Mouse (Mus musculus): ENCODE results near the gene Traf7. TPM values are rescaled to one million over a fixed set of nuclear protein-coding genes. Genes with fewer than 3 reads are reported as not detected.

Traf7 gene
- 118 and 121 TPM in 2 replicates for total RNA-seq (2012; rRNA removed)
- 100 to 1,000 TPM in 1 of 2 experiments, not detected in 1; 261 TPM for polyA plus RNA-seq (2012; ENCODE audit: insufficient read depth in 1 of 2, insufficient read length in 2 of 2, low read depth in 1 of 2, low replicate concordance in 2 of 2, missing spikeins in 1 of 2)

- H3K79me2 ChIP-seq (ENCODE audit: control insufficient read depth, insufficient read depth, low read length, poor library complexity) = peaks cover 46% of the 10 kb centered on the region
- no peaks in the 10 kb centered on the region for H3K27me3 ChIP-seq (ENCODE audit: control insufficient read depth in 1 of 2, insufficient read depth in 2 of 2, low read length in 2 of 2)
- peaks cover 0 to 10% of the 10 kb centered on the region in 2 experiments; a peak in 3 of 4 replicates for H3K36me3 ChIP-seq (ENCODE audit: control insufficient read depth in 1 of 2, insufficient read depth in 2 of 2, low read length in 2 of 2)
- H3K9me3 ChIP-seq (replicated peaks; ENCODE audit: insufficient read depth, low read length) = no peaks in the 10 kb centered on the region
- peak within 1 kb of the TSS; percentile 77 to 78 for H3K4me3 ChIP-seq (ENCODE audit: control insufficient read depth in 1 of 2, insufficient read depth in 1 of 2, low read depth in 2 of 2, low read length in 2 of 2)
- H3K27ac ChIP-seq (ENCODE audit: control insufficient read depth, low read depth, low read length) = peak within 1 kb of the TSS; percentile 81
- H3K4me1 ChIP-seq (ENCODE audit: control insufficient read depth in 1 of 2, insufficient read depth in 2 of 2, low read length in 2 of 2) = peaks cover 0 to 8% of the 10 kb centered on the region in 2 experiments; a peak in 1 of 4 replicates
- TF ChIP-seq MXI1 (IDR thresholded peaks at IDR 0.05; ENCODE audit: low read depth, low read length) (peak; percentile 83), E2F4 (IDR thresholded peaks at IDR 0.05; ENCODE audit: borderline replicate concordance, low read depth, low read length) (no peak), MAZ (IDR thresholded peaks at IDR 0.05; ENCODE audit: low read depth, low read length) (no peak), POLR2AphosphoS5 (IDR thresholded peaks at IDR 0.05; ENCODE audit: borderline replicate concordance, low read depth, low read length) (peak; percentile 98; the same call in 1 of the 2 replicates), POLR2AphosphoS2 (IDR thresholded peaks at IDR 0.05; ENCODE audit: low read length) (peak; percentile 98), MAX (IDR thresholded peaks at IDR 0.05; ENCODE audit: low read length) (peak; percentile 61; the same call in 1 of the 2 replicates), MYC (IDR thresholded peaks at IDR 0.05; ENCODE audit: low read depth, low read length) (peak; percentile 94), NRF1 (IDR thresholded peaks at IDR 0.05; ENCODE audit: insufficient read depth, low read depth, low read length, poor library complexity, severe bottlenecking) (peak; percentile 26; the same call in 1 of the 2 replicates), USF2 (IDR thresholded peaks at IDR 0.05; ENCODE audit: borderline replicate concordance in 1 of 2, insufficient read depth in 1 of 2, low read depth in 1 of 2, low read length in 2 of 2) (no peak), ELF1 (IDR thresholded peaks at IDR 0.05; ENCODE audit: low read depth, low read length) (peak; percentile 97), ZMIZ1 (IDR thresholded peaks at IDR 0.05; ENCODE audit: low read depth, low read length) (peak; percentile 99), CTCF (IDR thresholded peaks at IDR 0.05 in 2 of 3, conservative IDR thresholded peaks at IDR 0.05 in 1 of 3; ENCODE audit: control insufficient read depth in 1 of 3, insufficient read depth in 1 of 3, low read depth in 2 of 3, low read length in 3 of 3, poor library complexity in 1 of 3, severe bottlenecking in 1 of 3) (no peak), TCF12 (IDR thresholded peaks at IDR 0.05; ENCODE audit: low read depth, low read length) (peak; percentile 30), SMC3 (IDR thresholded peaks at IDR 0.05; ENCODE audit: low read depth, low read length) (no peak), KAT2A (conservative IDR thresholded peaks at IDR 0.05; ENCODE audit: low read depth, low read length) (peak; percentile 95), POLR2A (IDR thresholded peaks at IDR 0.05; ENCODE audit: control insufficient read depth in 1 of 2, insufficient read depth in 1 of 2, low read depth in 1 of 2, low read length in 2 of 2, poor library complexity in 1 of 2) (peak; percentile 84 to 100), HCFC1 (IDR thresholded peaks at IDR 0.05; ENCODE audit: low read depth, low read length) (peak; percentile 98), SIN3A (IDR thresholded peaks at IDR 0.05; ENCODE audit: low read length) (peak; percentile 94), CHD2 (IDR thresholded peaks at IDR 0.05; ENCODE audit: low read length) (peak; percentile 88), NELFE (IDR thresholded peaks at IDR 0.05; ENCODE audit: low read depth, low read length) (peak; percentile 100), TBP (IDR thresholded peaks at IDR 0.05; ENCODE audit: low read depth, low read length) (peak; percentile 99), GATA1 (IDR thresholded peaks at IDR 0.05; ENCODE audit: low read depth, low read length) (no peak)
- H3K9ac ChIP-seq (ENCODE audit: control insufficient read depth, low read depth, low read length, poor library complexity, severe bottlenecking) = peak within 1 kb of the TSS; percentile 86
- peak; percentile 100 for DNase-seq (ENCODE audit: low read depth, low spot score)
Measured at GRCm38 (mm10) chr17:24527723-24528559, at the start of gene Traf7. Gene Traf7 (minus strand): TSS chr17:24527938.
